Mouse (Mus musculus) CH12.LX (cell line): ENCODE results near the gene Ankrd66. TPM values are rescaled to one million over a fixed set of nuclear protein-coding genes. Genes with fewer than 3 reads are reported as not detected.

Experiments used
- polyA plus RNA-seq: library from polyadenylated mRNA; unstranded; fragments of >175 nt; gene quantifications from 2 replicates; pipeline ENCODE4 v1.2.1, GENCODE M21; 2012; ENCODE audit warnings: low read depth; ENCODE audit not compliant: insufficient read length
- total RNA-seq, 2 experiments: library from RNA; depleted of rRNA; stranded (reverse); fragments of 300-350 nt in 1 of 2; fragments of >200 nt in 1 of 2; gene quantifications; 2 replicates each; pipeline ENCODE4 v1.2.3; 2012 to 2014

Gene Ankrd66
- total and polyA plus RNA-seq, 3 experiments, result not detected

Other genes starting within 250 kb of the Ankrd66 start
- not detected in 2 replicates for gene Adgrf5, start 183.2 kb downstream of the Ankrd66 start, total RNA-seq (2012; rRNA removed)
- gene Adgrf5, start 183.2 kb downstream of the Ankrd66 start, total RNA-seq (2014; rRNA removed), result not detected in 2 replicates
- not detected in 2 replicates for gene Adgrf5, start 183.2 kb downstream of the Ankrd66 start, polyA plus RNA-seq
- gene Mep1a, start 40.8 kb downstream of the Ankrd66 start, total RNA-seq (2012; rRNA removed), result not detected in 2 replicates
- gene Mep1a, start 40.8 kb downstream of the Ankrd66 start, total RNA-seq (2014; rRNA removed), result not detected in 2 replicates
- gene Mep1a, start 40.8 kb downstream of the Ankrd66 start, polyA plus RNA-seq, result not detected in 2 replicates
- not detected in 2 replicates for gene Pla2g7, start 24.5 kb upstream of the Ankrd66 start, total RNA-seq (2012; rRNA removed)
- gene Pla2g7, start 24.5 kb upstream of the Ankrd66 start, total RNA-seq (2014; rRNA removed), result 0.14 TPM in 1 of 2 replicates, not detected in the other
- gene Pla2g7, start 24.5 kb upstream of the Ankrd66 start, polyA plus RNA-seq, result 0.27 TPM in 1 of 2 replicates, not detected in the other
- gene Tdrd6, start 86.7 kb upstream of the Ankrd66 start, total RNA-seq (2012; rRNA removed), result not detected in 2 replicates
- not detected in 2 replicates for gene Tdrd6, start 86.7 kb upstream of the Ankrd66 start, total RNA-seq (2014; rRNA removed)
- not detected in 2 replicates for gene Tdrd6, start 86.7 kb upstream of the Ankrd66 start, polyA plus RNA-seq
- gene Slc25a27, start 123.6 kb upstream of the Ankrd66 start, total RNA-seq (2012; rRNA removed), result 0.13 TPM in 1 of 2 replicates, not detected in the other
- 0.40 and 0.55 TPM in 2 replicates for gene Slc25a27, start 123.6 kb upstream of the Ankrd66 start, total RNA-seq (2014; rRNA removed)
- 0.42 and 0.49 TPM in 2 replicates for gene Slc25a27, start 123.6 kb upstream of the Ankrd66 start, polyA plus RNA-seq
- 0.04 and 0.08 TPM in 2 replicates for gene Cyp39a1, start 123.8 kb upstream of the Ankrd66 start, total RNA-seq (2012; rRNA removed)
- 0.09 and 0.16 TPM in 2 replicates for gene Cyp39a1, start 123.8 kb upstream of the Ankrd66 start, total RNA-seq (2014; rRNA removed)
- 0.31 and 0.43 TPM in 2 replicates for gene Cyp39a1, start 123.8 kb upstream of the Ankrd66 start, polyA plus RNA-seq